In the genomic region with DNA sequence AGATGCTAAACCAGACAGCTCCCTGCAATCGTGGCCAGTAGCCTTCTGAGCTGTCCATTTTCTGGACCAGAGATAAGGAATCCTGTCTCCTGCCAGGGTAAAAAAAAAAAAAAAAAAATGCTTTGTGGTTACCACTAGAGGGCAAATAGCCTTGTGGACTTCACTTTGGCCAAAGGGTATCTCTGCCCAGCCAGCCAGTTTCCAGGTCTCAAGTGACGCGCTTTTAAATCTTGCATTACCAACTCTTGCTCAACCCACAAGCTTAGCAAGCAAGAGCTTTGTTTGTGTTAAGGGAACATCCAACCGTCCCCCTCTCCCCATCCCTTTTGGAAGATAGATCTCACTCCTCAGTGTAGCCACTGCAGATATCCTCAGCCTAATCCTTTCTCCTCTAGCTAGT, we compare ENCODE assay signal across 9 mouse cellular contexts. TPM values are rescaled to one million over a fixed set of nuclear protein-coding genes. Genes with fewer than 3 reads are reported as not detected.
DNase-seq lines count a peak whose midpoint lies in the region; TF ChIP-seq lines count a peak whose summit lies in the region.
"Had no signal": no experiment of that assay in that cellular context is flagged by ENCODE, and none has a peak within 500 bp of the region (broad histone marks: within the 10 kb centered on the region; RNA-seq: fewer than 3 reads in every experiment).

No protein-coding gene starts in this region.

- H3K4me1 ChIP-seq in E14TG2a.4 (replicated peaks; ENCODE audit: low read depth, low read length) = peaks cover 23% of the 10 kb centered on the region

- TF ChIP-seq CTCF in E14TG2a.4 (conservative IDR thresholded peaks at IDR 0.05; ENCODE audit: low read length) = peak; percentile 43

- H3K9me3 ChIP-seq in E14TG2a.4 (ENCODE audit: low read length) = no peaks in the 10 kb centered on the region

- no peaks in the 10 kb centered on the region for H3K36me3 ChIP-seq in E14TG2a.4 (ENCODE audit: insufficient read depth, low read length)
- H3K36me3 ChIP-seq: G1E had no signal

- DNase-seq in heart, adult 18-20 months = peak; percentile 29 to 31
- no peak for DNase-seq in heart, adult 8-10 months (ENCODE audit: low spot score)
- peak; percentile 3 for DNase-seq in embryo, embryonic 11.5 days (ENCODE audit: low read depth, low spot score)
- peak; percentile 45 for DNase-seq in kidney, postnatal 14 days
- DNase-seq in retina, postnatal 1 day = peak; percentile 67
- DNase-seq in cerebellum, adult 8-10 months = no peak
- no peak for DNase-seq in layer of hippocampus, adult 18-20 months (ENCODE audit: low spot score in 2 of 2)

- H3K27me3 ChIP-seq in E14TG2a.4 (ENCODE audit: insufficient read depth, low read length) = peaks cover 9% of the 10 kb centered on the region; the same call in 1 of the 2 replicates

- H3K4me3 ChIP-seq in E14TG2a.4 (replicated peaks; ENCODE audit: low read length) = no peak overlapping the region

RNA-seq across cellular contexts. Expression of gene Id4, which starts 23.5 kb away (rescaled TPM):
- total RNA-seq in heart, adult 18-20 months (2021) = under 1 TPM; 0.84 to 0.98 TPM
- 1 to 10 TPM in 2 of 4 experiments, under 1 TPM in 2; 0.65 to 1.2 (median 1.0) TPM for total RNA-seq in heart, adult 8-10 months (2022)
- 10 to 100 TPM; 52.9 to 53.3 TPM for total RNA-seq in layer of hippocampus, adult 18-20 months (2021)
- total RNA-seq: G1E had no signal

Comparison
In these comparisons a context has a peak if more than half of its experiments do, and no peak if none do; other contexts are left out.
1. DNase-seq: peak in heart, adult 18-20 months (2 of 2), embryo, embryonic 11.5 days (single experiment), kidney, postnatal 14 days (single experiment) and retina, postnatal 1 day (single experiment); none in heart, adult 8-10 months (single experiment), cerebellum, adult 8-10 months (single experiment) and layer of hippocampus, adult 18-20 months (0 of 2).
2. RNA of gene Id4, which starts 23.5 kb away (total RNA-seq): 52.9 to 53.3 TPM in layer of hippocampus, adult 18-20 months; 0.65 to 1.2 TPM in heart, adult 8-10 months and 0.84 to 0.98 TPM in heart, adult 18-20 months; every median in the first group is over 10 times any median in the second.